Mouse (Mus musculus) liver, adult 2 months (tissue): Measurements from ENCODE around the gene Pink1. TPM values are rescaled to one million over a fixed set of nuclear protein-coding genes. Genes with fewer than 3 reads are reported as not detected.

Experiments
- DNase-seq: peaks from one replicate; pipeline ENCODE4 v3.0.0-alpha.2; 2011; ENCODE audit warnings: low read depth, low spot score; ENCODE audit errors: extremely low read depth
- H3K27ac ChIP-seq: fragments of 200-500 bp; replicated peaks from 2 replicates; pipeline ENCODE4 v1.5.1; 2012; ENCODE audit warnings: low read depth, mild to moderate bottlenecking, control low read depth, inconsistent platforms, low read length; ENCODE audit not compliant: insufficient read depth
- H3K27me3 ChIP-seq: fragments of 200-500 bp; 2 replicates; pipeline ENCODE4 v1.6.1; 2012; ENCODE audit warnings: mild to moderate bottlenecking, moderate library complexity, low read length, inconsistent platforms; ENCODE audit not compliant: control insufficient read depth, insufficient read depth
- H3K36me3 ChIP-seq: fragments of 200-500 bp; 2 replicates; pipeline ENCODE4 v1.6.1; 2012; ENCODE audit warnings: low read length, inconsistent platforms; ENCODE audit not compliant: control insufficient read depth, insufficient read depth
- H3K4me1 ChIP-seq: fragments of 200-500 bp; 2 replicates; pipeline ENCODE4 v1.6.1; 2011; ENCODE audit warnings: low read length; ENCODE audit not compliant: control insufficient read depth, insufficient read depth
- H3K4me3 ChIP-seq: fragments of 200-500 bp; 2 replicates; pipeline ENCODE4 v1.5.1; 2011; ENCODE audit warnings: low read depth, mild to moderate bottlenecking, control low read depth, low read length, moderate library complexity; ENCODE audit not compliant: insufficient read depth
- H3K79me2 ChIP-seq: fragments of 200-500 bp; 2 replicates; pipeline ENCODE4 v1.6.1; 2012; ENCODE audit warnings: inconsistent platforms, mild to moderate bottlenecking, low read length, moderate library complexity; ENCODE audit not compliant: control insufficient read depth, insufficient read depth
- H3K9ac ChIP-seq: fragments of 200-500 bp; 2 replicates; pipeline ENCODE4 v1.6.1; 2012; ENCODE audit warnings: low read depth, mild to moderate bottlenecking, control low read depth, inconsistent platforms, low read length
- CTCF ChIP-seq: fragments of 200-500 bp; IDR thresholded peaks from 2 replicates; pipeline ENCODE4 v1.5.1; 2011; ENCODE audit warnings: low read depth, low read length, control low read depth
- POLR2A ChIP-seq: fragments of 200-500 bp; IDR thresholded peaks from 2 replicates; pipeline ENCODE4 v1.6.1; 2011; ENCODE audit warnings: low read length, control low read depth; ENCODE audit not compliant: insufficient read depth; ENCODE audit errors: extremely low read depth
- WGBS: fragments of 180-500 bp; shearing (Covaris S2); methylation state at CpG from one replicate; pipeline ENCODE4 v1.1.7; 2018; 5-methylcytosine and 5-hydroxymethylcytosine counted together
- polyA plus RNA-seq: library from polyadenylated mRNA; depleted of rRNA; stranded (reverse); fragments of >200 nt; gene quantifications from 2 replicates; pipeline ENCODE4 v1.2.3, GENCODE M21; 2012
- total RNA-seq: library from RNA; depleted of rRNA; stranded (reverse); fragments of >200 nt; gene quantifications from 2 replicates; pipeline ENCODE4 v1.2.3, GENCODE M21; 2014

The Pink1 gene
- total and polyA plus RNA-seq, 2 experiments, result 134 to 192 TPM

DNA sequence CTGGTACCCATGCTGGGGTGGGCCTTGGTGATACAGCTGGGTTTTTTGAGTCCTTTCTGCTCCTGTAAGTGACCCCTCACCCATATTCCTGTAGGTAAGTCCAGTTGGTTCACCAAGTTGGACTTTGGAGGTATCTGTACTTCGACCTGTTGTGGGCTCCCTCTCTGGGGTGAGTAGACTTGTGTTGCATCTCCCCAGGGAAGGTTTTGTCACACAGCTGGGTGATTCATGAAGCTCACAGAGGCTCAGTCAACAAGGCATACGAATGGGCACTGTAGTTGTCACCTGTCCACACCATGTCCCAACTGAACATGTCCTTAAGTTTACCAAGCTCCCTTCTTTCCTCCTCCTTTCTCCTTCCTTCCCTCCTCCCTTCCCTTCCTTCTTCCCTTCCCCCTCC, 40.5 kb upstream of the Pink1 start:
- peak overlapping the region; percentile 88 for H3K9ac ChIP-seq
- H3K36me3 ChIP-seq, result no peaks in the 10 kb centered on the region
- H3K4me3 ChIP-seq, result peak overlapping the region; percentile 85; the same call in 1 of the 2 replicates
- 29% methylated on average over 2 of the region's 2 CpGs for WGBS
- TF ChIP-seq CTCF (no peak), POLR2A (no peak)
- H3K27me3 ChIP-seq, result no peaks in the 10 kb centered on the region
- H3K4me1 ChIP-seq, result peaks cover 22% of the 10 kb centered on the region
- peak; percentile 86 for DNase-seq
- H3K27ac ChIP-seq, result peak overlapping the region; percentile 91
- peaks cover 21% of the 10 kb centered on the region; the same call in 1 of the 2 replicates for H3K79me2 ChIP-seq

DNA sequence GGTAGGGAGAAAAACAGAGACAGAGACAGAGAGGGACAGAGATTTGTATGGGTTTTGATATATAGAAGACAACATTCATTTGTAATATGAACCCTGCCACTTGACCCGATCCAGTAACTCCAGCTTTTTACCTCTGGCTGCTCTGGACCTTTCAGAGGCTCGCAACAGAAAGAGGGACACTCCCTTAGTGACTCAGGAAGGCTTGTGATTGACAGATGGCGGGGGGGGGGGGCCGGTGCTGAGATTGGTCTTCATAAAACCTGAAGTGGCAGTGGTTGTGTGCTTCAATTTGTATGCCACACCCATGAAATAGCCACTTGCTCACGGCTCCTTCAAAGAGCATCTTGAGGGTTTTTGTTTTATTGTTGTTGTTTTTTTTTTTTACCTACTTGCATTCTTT, 37.4 kb upstream of the Pink1 start:
- H3K36me3 ChIP-seq, result no peaks in the 10 kb centered on the region
- 86% methylated on average over 5 of the region's 5 CpGs for WGBS

DNA sequence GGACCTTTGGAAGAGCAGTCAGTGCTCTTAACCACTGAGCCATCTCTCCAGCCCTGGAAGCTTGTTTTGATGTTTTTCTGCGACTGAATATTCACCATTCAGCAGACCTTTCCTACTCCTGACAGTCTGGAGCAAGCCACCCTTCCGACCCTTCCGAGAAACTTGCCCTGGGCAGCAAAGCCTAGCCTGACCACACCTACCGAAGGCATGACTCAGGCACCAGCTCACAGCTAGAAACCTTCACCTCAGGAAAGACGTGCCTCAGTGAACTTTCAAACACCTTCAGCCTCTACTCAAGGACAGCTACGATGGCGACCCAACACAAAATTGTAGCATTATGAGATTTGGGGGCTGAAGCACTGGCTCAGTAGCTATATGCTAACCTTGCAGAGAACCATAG, 36.8 kb upstream of the Pink1 start:
- Histone ChIP-seq H3K9ac (no peak overlapping the region), H3K79me2 (peaks cover 26% of the 10 kb centered on the region; the same call in 1 of the 2 replicates), H3K4me1 (peaks cover 21% of the 10 kb centered on the region), H3K36me3 (no peaks in the 10 kb centered on the region), H3K27ac (no peak overlapping the region), H3K4me3 (no peak overlapping the region), H3K27me3 (no peaks in the 10 kb centered on the region)
- 93% methylated on average over 7 of the region's 7 CpGs for WGBS
- no peak for DNase-seq
- TF ChIP-seq POLR2A (no peak), CTCF (no peak)

More for the DNA sequence above, 37.4 kb upstream of the Pink1 start:
- H3K9ac ChIP-seq, result no peak overlapping the region
- no peak for DNase-seq
- H3K27ac ChIP-seq, result no peak overlapping the region
- H3K4me1 ChIP-seq, result peaks cover 22% of the 10 kb centered on the region
- no peak for TF ChIP-seq POLR2A
- TF ChIP-seq CTCF, result no peak
- H3K79me2 ChIP-seq, result peaks cover 26% of the 10 kb centered on the region; the same call in 1 of the 2 replicates
- no peaks in the 10 kb centered on the region for H3K27me3 ChIP-seq
- H3K4me3 ChIP-seq, result no peak overlapping the region

DNA sequence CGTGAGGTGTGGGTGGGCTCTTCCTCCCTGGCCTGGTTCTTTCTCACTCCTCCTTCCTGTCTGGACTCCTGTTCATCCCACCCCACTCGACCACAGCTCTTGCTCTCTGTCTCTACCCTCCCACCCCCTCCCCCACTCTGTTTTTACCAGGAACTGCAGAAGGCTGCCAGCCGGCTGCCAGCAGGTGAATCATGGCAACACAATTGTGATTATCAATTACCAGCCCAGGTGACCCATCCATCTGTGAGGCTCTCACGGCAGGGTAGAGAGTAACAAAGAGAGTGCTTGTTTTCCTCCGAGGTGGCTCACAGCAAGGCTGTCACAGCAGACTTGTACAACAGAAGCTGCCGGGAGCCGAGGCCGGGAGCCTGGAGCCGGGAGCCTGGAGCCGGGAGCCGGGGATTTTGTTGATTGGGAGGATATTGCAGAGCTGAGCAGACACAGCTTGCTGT, 35.3 kb upstream of the Pink1 start:
- Histone ChIP-seq H3K27me3 (no peaks in the 10 kb centered on the region), H3K27ac (no peak overlapping the region), H3K36me3 (no peaks in the 10 kb centered on the region), H3K4me1 (peaks cover 11% of the 10 kb centered on the region), H3K9ac (no peak overlapping the region), H3K79me2 (peaks cover 20% of the 10 kb centered on the region; the same call in 1 of the 2 replicates), H3K4me3 (no peak overlapping the region)
- DNase-seq, result no peak
- WGBS, result 52% methylated on average over 11 of the region's 11 CpGs
- TF ChIP-seq CTCF (no peak), POLR2A (no peak)

DNA sequence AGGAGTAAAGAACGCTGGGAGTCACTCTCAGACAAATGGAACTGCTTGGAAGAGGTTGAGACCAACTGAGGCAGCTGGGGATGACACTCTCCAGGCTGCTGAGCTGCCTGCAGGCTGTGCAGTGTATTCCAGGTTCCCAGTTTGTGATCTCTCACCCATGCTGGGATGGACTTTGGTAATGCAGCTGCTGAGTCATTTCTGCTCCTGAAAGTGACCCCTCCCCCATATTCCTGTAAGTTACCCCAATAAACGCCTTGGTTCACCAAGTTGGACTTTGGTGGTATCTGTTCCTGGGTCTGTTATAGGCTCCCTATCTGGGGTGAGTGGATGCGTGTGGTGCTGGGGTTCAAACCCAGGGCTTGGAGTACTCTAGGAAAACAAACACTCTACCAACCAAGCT, 32.1 kb upstream of the Pink1 start:
- H3K79me2 ChIP-seq, result peaks cover 8% of the 10 kb centered on the region; the same call in 1 of the 2 replicates
- H3K36me3 ChIP-seq, result no peaks in the 10 kb centered on the region
- H3K4me1 ChIP-seq, result peaks cover 2% of the 10 kb centered on the region; the same call in 1 of the 2 replicates
- no peak overlapping the region for H3K27ac ChIP-seq
- 61% methylated on average over 3 of the region's 3 CpGs for WGBS
- no peak overlapping the region for H3K4me3 ChIP-seq
- DNase-seq, result peak; percentile 60
- TF ChIP-seq POLR2A (no peak), CTCF (no peak)
- no peaks in the 10 kb centered on the region for H3K27me3 ChIP-seq
- H3K9ac ChIP-seq, result no peak overlapping the region

DNA sequence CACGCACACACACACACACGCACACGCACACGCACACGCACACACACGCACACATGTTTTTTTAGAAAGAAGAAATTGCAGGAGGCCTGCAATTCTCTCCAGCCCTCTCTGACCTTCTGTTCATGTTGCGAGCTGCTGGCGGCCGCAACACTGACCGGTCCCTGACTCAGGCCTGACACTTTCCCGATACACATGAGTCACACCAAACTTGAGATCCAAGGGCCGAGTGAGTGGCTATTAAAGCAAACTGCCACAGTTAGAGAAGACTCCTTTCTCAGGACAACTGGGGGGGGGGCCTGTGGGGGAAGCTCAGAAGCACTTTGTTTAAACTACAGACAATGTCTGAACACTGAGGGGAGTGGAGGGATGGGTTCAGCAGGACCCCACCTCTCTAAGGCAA, 30.4 kb upstream of the Pink1 start:
- H3K36me3 ChIP-seq, result no peaks in the 10 kb centered on the region
- no peak for TF ChIP-seq POLR2A
- TF ChIP-seq CTCF, result no peak
- no peak overlapping the region for H3K4me3 ChIP-seq
- H3K9ac ChIP-seq, result no peak overlapping the region
- H3K79me2 ChIP-seq, result peaks cover 4% of the 10 kb centered on the region; the same call in 1 of the 2 replicates
- WGBS, result 92% methylated on average over 12 of the region's 12 CpGs
- no peak for DNase-seq
- H3K27ac ChIP-seq, result no peak overlapping the region
- peaks cover 2% of the 10 kb centered on the region; the same call in 1 of the 2 replicates for H3K4me1 ChIP-seq
- H3K27me3 ChIP-seq, result no peaks in the 10 kb centered on the region
